Mouse (Mus musculus): ENCODE results near the gene Gm11733.
A peak's percentile ranks its signal among the peaks of the same experiment; 100 is the strongest.

Gene Gm11733

GRCm38 (mm10) chr11:117484198-117484597 is at the start of gene Gm11733:
Gene Gm11733, plus strand, starts transcription at chr11:117484368.
- no peak for DNase-seq

GRCm38 (mm10) chr11:117436401-117437109 is 47.6 kb upstream of the Gm11733 start:
- DNase-seq, result no peak

- no peak for DNase-seq
Measured at GRCm38 (mm10) chr11:117437110-117437490, 47.1 kb upstream of the Gm11733 start.

DNA sequence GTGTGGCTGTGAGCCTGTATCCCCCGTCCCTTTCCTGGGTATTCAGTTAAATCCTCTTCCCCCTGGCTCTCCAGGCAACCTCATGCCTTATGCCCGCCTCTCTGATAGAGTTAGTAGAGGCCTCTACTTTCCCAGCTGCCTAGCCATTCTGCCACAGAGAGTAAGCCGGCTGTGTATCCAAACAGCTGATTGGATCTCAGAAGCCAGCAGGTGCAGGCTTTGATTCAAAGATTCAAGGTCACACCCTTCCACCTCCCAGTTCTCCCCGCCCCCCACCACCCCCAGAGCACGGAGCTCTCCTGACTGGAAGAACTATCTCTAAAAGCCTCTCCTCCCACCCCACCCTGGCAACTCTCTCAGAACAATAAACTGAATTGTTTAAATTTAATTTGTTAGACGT is 45.8 kb upstream of the Gm11733 start:
- DNase-seq, result no peak

GRCm38 (mm10) chr11:117440865-117441425 is 43.2 kb upstream of the Gm11733 start:
- DNase-seq, result no peak

- no peak for DNase-seq
Measured at GRCm38 (mm10) chr11:117444090-117444489, 40.1 kb upstream of the Gm11733 start.

- DNase-seq, result no peak
Measured at GRCm38 (mm10) chr11:117445707-117446106, 38.5 kb upstream of the Gm11733 start.

- no peak for DNase-seq
Measured at GRCm38 (mm10) chr11:117454086-117454485, 30.1 kb upstream of the Gm11733 start.

DNA sequence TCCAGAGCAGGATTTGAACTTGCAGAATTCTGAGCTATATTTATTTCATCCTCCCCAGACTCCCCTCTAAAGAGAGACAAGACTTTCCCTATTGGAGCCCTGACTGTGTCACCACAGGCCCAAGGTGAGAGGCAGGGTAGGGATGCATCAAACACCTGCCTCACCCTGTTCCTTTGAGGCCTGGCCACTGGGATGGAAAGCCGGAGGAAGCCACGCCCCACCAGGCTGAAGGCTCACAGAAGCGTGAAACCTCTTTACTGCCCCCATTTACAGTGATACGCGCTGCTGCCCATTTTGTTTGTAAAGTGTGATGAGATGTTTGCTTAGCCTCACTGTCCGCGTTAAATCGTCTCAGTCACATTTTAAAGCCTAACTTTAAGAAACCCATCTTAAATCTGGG is 25.0 kb upstream of the Gm11733 start:
- peak in 1 of 2 experiments; percentile 18 for DNase-seq

DNA sequence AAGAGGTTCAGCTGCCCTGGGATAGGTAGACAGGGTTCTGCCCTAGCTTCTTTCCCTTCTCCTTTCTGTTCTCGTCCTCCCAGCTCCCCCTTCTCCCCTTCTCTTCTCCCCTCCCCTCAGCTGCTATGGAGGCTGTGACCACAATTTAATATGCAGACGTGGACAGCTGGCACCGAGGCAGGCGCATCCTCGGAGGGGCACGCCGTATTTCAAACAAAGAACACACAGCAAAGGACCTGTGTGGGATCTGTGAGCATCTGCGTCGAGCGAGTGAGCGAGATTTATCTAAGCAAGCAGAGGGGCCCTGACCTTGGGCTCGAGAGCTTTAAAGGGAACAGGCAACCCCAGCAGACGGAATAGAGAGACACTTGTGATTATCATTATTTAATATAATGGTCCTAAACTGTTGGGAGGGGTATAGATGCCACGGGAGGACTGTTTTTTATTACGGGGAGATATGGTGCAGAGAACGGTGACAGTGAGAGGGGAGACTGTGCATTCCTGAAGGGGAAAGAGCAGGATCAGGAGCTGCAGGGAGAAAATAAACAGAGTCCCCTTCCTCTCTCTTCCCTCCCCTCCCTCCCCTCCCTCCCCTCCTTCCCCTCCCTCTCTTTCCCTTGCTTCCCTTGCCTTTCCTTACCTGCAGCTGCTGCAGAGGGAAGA is 21.8 kb upstream of the Gm11733 start:
- DNase-seq, result no peak

- DNase-seq, result peak in 1 of 2 experiments; percentile 19
Measured at GRCm38 (mm10) chr11:117463416-117463815, 20.8 kb upstream of the Gm11733 start.

GRCm38 (mm10) chr11:117466292-117466691 is 17.9 kb upstream of the Gm11733 start:
- no peak for DNase-seq

DNA sequence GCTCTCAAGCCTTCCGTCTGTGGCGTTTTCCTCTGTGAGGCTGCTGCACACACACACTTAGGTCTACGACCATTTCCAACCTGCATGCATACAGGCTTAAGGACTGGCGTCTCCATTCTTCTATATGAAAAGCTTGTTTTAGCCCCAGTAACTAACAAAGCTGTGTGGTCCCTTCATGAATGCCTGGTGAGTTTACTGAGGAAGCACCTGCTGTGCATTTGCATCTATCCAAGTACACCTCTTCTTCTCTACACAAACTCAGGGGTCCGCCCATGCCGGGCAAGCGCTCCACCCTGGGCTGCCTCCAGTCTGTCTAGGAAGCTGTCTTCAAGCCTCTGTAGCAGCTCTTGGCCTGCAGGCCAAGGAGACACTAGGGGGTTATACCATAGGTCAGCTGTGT is 17.3 kb upstream of the Gm11733 start:
- no peak for DNase-seq

GRCm38 (mm10) chr11:117468585-117469363 is 15.4 kb upstream of the Gm11733 start:
- DNase-seq, result no peak

DNA sequence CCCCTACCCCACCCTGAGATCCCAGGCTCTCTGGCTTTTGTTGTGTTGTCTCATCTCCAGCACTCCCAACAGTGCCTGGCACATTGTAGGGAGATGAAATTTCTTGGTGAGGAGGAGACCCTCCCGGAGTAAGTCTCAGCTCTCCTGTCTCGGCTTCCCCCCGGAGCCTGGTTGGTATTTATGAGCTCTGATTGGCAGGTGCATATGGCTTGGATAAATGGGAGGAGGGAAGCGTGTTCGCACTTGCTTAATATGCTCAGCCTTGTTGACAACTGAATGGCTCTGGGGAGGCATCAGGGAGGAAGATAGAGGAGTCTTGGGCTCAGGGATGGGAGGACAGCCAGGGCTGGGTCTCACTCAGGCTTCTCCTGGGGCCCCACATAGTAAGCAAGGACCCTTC is 14.4 kb upstream of the Gm11733 start:
- no peak for DNase-seq

DNA sequence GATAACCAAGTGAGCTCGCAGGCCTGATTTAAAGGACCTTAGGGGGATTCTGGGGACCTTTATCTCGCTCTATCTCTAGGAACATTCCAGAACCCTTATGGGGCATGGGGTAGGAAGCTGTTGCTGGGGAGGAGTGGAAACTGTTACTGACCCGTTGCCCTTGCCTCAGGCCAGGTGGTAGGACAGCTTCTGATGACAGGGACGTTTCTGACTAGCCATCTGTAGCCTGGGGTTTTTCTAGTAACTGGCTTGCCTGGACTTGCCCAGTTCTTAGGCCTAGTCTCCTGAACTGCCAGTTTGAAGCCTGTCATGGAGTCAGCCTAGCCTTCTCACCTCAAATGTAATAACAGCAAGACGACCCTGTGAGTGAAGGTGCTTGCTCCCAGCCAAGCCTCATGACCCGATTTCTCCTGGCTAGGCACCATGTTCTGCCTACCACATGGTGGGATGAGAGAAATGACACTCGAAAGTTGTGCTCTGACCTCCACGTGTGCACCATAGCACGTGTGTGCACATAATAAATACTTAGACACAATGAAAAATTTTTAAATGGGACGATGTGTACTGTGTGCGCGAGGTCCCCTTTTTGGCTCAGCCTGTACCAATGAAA is 13.5 kb upstream of the Gm11733 start:
- no peak for DNase-seq

DNA sequence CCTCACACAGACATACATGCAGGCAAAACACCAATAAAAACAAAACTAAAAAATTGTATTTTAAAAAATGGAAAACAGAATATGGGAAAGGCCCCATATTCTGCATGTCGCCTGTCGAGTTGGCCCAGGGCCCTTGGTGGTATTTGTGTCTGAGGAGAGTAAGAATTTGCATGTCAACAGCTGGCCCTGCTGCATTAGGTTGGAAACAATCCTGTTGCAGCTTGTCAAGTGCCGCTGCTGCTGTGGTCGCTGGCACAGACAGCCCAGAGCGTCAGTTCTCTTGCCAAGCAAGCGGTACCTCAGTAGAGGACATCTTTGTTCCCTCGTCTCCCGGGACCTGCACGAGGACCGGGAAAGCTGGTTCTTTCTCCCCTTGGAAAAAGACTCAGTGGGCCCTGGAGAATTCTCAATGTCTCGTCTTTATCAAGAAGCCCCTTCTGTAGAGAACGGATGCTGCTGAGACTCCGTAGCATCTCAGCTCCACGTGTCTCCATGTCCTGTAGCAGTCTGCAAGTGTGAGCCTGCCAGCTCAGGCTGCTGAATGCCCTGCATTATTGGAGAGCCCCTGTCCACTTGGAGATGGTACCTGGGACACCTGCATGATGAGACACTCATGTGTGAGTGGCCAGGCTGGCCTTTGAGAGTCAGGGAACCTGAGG is 12.4 kb upstream of the Gm11733 start:
- no peak for DNase-seq

GRCm38 (mm10) chr11:117472885-117473284 is 11.3 kb upstream of the Gm11733 start:
- no peak for DNase-seq

- no peak for DNase-seq
Measured at GRCm38 (mm10) chr11:117475204-117475603, 9.0 kb upstream of the Gm11733 start.

- DNase-seq, result peak in 1 of 2 experiments; percentile 4
Measured at GRCm38 (mm10) chr11:117475669-117476068, 8.5 kb upstream of the Gm11733 start.

DNA sequence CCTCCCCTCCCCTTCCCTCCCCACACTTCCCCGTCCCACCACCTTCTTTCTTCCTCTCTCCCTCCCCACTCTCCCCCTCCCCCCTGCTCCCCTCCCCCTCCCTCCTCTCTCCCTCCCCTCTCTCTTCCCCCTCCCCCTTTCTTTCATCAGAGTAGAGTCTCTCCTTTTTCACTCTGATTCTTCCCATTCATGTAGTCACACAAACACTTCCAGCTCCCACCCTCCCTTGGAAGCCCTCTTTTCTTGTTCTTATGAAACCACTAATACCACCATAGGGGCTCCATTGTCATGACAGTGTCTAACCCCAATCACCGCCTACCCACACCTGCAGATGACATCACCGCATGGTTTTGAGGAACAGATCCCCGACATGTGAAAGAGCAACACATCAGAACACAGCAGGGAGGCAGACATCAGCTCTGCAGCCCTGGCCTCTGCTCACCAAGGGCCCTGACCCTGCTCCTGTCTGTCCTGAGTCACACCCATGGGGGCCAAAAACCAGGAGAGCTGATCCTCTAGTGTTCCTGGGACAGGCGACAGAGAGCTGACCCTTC is 7.5 kb upstream of the Gm11733 start:
- DNase-seq, result no peak

Data from spleen, adult 18-20 months (tissue).